Mouse (Mus musculus) neural tube, embryonic 11.5 days (tissue): ENCODE data around the gene Ms4a4c. TPM values are rescaled to one million over a fixed set of nuclear protein-coding genes. Genes with fewer than 3 reads are reported as not detected.

Experiments used
- ATAC-seq: fragments of 200-750 bp; cut with Nextera tagmentation; 2 replicates; pipeline ENCODE4 v1.8.0; 2017; ENCODE audit warnings: moderate number of reproducible peaks, mild to moderate bottlenecking, moderate TSS enrichment, moderate library complexity; ENCODE audit not compliant: insufficient read depth, low FRiP score, low TSS enrichment
- DNase-seq: peaks from one replicate; pipeline ENCODE4 v3.0.0-alpha.2; 2015; ENCODE audit warnings: low spot score
- H3K27ac ChIP-seq: fragments of 300-500 bp; sonication (generic); 2 replicates; pipeline ENCODE4 v1.5.1; 2014; ENCODE audit warnings: low read depth, mild to moderate bottlenecking, low read length
- H3K27me3 ChIP-seq: fragments of 300-500 bp; sonication (generic); 2 replicates; pipeline ENCODE4 v1.6.1; 2014; ENCODE audit warnings: mild to moderate bottlenecking, low read length, mixed read lengths; ENCODE audit not compliant: control insufficient read depth, insufficient read depth
- H3K36me3 ChIP-seq: fragments of 300-500 bp; sonication (generic); 2 replicates; pipeline ENCODE4 v1.6.1; 2014; ENCODE audit warnings: mild to moderate bottlenecking, low read length, moderate library complexity, mixed read lengths; ENCODE audit not compliant: control insufficient read depth, insufficient read depth
- H3K4me1 ChIP-seq: fragments of 300-500 bp; sonication (generic); 2 replicates; pipeline ENCODE4 v1.6.1; 2014; ENCODE audit warnings: low read length, mixed read lengths; ENCODE audit not compliant: control insufficient read depth, insufficient read depth
- H3K4me2 ChIP-seq: fragments of 300-500 bp; sonication (generic); 2 replicates; pipeline ENCODE4 v1.6.1; 2014; ENCODE audit warnings: low read depth, mild to moderate bottlenecking, moderate library complexity
- H3K4me3 ChIP-seq: fragments of 300-500 bp; sonication (generic); 2 replicates; pipeline ENCODE4 v1.5.1; 2014; ENCODE audit warnings: low read depth, low read length
- H3K9ac ChIP-seq: fragments of 300-500 bp; sonication (generic); 2 replicates; pipeline ENCODE4 v1.6.1; 2014; ENCODE audit warnings: mild to moderate bottlenecking, low read length
- H3K9me3 ChIP-seq: fragments of 300-500 bp; sonication (generic); 2 replicates; pipeline ENCODE4 v1.6.1; 2016; ENCODE audit warnings: low read length; ENCODE audit not compliant: control insufficient read depth
- WGBS: fragments of 180-500 bp; shearing (Covaris S2); extraction: QIAGEN DNeasy Blood & Tissue Kit; methylation state at CpG from one replicate; pipeline ENCODE4 v1.1.7; 2014; 5-methylcytosine and 5-hydroxymethylcytosine counted together
- polyA plus RNA-seq: library from polyadenylated mRNA; unstranded; fragments of >200 nt; fragmentation: Nextera tagmentation; extraction: Ambion mirVana; gene quantifications from 2 replicates; pipeline ENCODE4 v1.2.1, GENCODE M21; 2014

Gene Ms4a4c
- polyA plus RNA-seq: 0.17 TPM in 1 of 2 replicates, not detected in the other

- ATAC-seq: no peak
- H3K4me1 ChIP-seq: no peaks in the 10 kb centered on the region
- H3K27me3 ChIP-seq: no peaks in the 10 kb centered on the region
- H3K27ac ChIP-seq: no peak within 1 kb of the TSS
- H3K4me2 ChIP-seq: no peak within 1 kb of the TSS
- DNase-seq: no peak
- WGBS: 92% methylated on average over 3 of the region's 3 CpGs
- H3K9me3 ChIP-seq: no peaks in the 10 kb centered on the region
- H3K36me3 ChIP-seq: no peaks in the 10 kb centered on the region
- H3K4me3 ChIP-seq: no peak within 1 kb of the TSS
- no peak within 1 kb of the TSS for H3K9ac ChIP-seq
These were observed at the start of gene Ms4a4c for GRCm38 (mm10) chr19:11404527-11404926. Gene Ms4a4c, plus strand, starts transcription at chr19:11404770.

GRCm38 (mm10) chr19:11355730-11356129, 48.8 kb upstream of the Ms4a4c start:
- no peak for DNase-seq
- ATAC-seq: no peak
- no peak overlapping the region for H3K4me2 ChIP-seq
- H3K9me3 ChIP-seq: no peaks in the 10 kb centered on the region
- 87% methylated on average over 7 of the region's 7 CpGs for WGBS
- no peaks in the 10 kb centered on the region for H3K4me1 ChIP-seq
- no peaks in the 10 kb centered on the region for H3K27me3 ChIP-seq
- no peak overlapping the region for H3K27ac ChIP-seq
- H3K4me3 ChIP-seq: no peak overlapping the region
- no peak overlapping the region for H3K9ac ChIP-seq
- no peaks in the 10 kb centered on the region for H3K36me3 ChIP-seq

GRCm38 (mm10) chr19:11360106-11360505, 44.5 kb upstream of the Ms4a4c start:
- no peak for DNase-seq
- Histone ChIP-seq H3K36me3 (no peaks in the 10 kb centered on the region), H3K4me3 (no peak overlapping the region), H3K9ac (no peak overlapping the region), H3K27ac (no peak overlapping the region), H3K4me2 (no peak overlapping the region), H3K4me1 (no peaks in the 10 kb centered on the region), H3K9me3 (no peaks in the 10 kb centered on the region), H3K27me3 (no peaks in the 10 kb centered on the region)
- ATAC-seq: no peak
- WGBS: 66% methylated on average over 3 of the region's 3 CpGs

- Histone ChIP-seq H3K4me2 (no peak overlapping the region), H3K4me3 (no peak overlapping the region), H3K9me3 (no peaks in the 10 kb centered on the region), H3K4me1 (no peaks in the 10 kb centered on the region), H3K27me3 (no peaks in the 10 kb centered on the region), H3K9ac (no peak overlapping the region), H3K36me3 (no peaks in the 10 kb centered on the region), H3K27ac (no peak overlapping the region)
- no peak for DNase-seq
- no peak for ATAC-seq
These were observed 42.6 kb upstream of the Ms4a4c start for GRCm38 (mm10) chr19:11362002-11362401.

- H3K4me3 ChIP-seq: no peak overlapping the region
- no peak for ATAC-seq
- no peaks in the 10 kb centered on the region for H3K9me3 ChIP-seq
- no peak overlapping the region for H3K27ac ChIP-seq
- H3K4me1 ChIP-seq: no peaks in the 10 kb centered on the region
- no peak for DNase-seq
- no peaks in the 10 kb centered on the region for H3K27me3 ChIP-seq
- H3K4me2 ChIP-seq: no peak overlapping the region
- no peak overlapping the region for H3K9ac ChIP-seq
- 87% methylated on average over 3 of the region's 3 CpGs for WGBS
- H3K36me3 ChIP-seq: no peaks in the 10 kb centered on the region
These were observed 36.3 kb upstream of the Ms4a4c start for GRCm38 (mm10) chr19:11368310-11368709.

DNA sequence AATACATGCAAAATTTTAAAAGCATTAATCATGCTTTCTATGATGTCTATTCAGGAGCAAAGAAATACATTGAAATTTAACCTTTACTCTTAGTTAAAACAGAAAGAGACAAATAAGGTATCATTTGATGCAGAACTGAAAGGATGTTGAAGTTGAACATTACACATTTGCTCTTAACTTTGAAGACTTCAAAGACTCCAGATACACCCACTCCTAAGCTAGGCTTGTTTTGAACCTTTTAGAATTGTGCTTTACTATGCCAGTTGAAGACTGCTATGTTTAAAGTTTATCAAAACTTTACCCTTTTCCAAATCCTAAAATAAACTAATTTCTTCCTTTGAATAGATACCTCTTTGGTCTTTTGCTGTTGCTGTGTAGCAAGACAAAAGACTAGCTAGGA, 33.4 kb upstream of the Ms4a4c start:
- H3K27me3 ChIP-seq: no peaks in the 10 kb centered on the region
- H3K4me1 ChIP-seq: no peaks in the 10 kb centered on the region
- H3K27ac ChIP-seq: no peak overlapping the region
- H3K9me3 ChIP-seq: no peaks in the 10 kb centered on the region
- no peak overlapping the region for H3K4me2 ChIP-seq
- H3K4me3 ChIP-seq: no peak overlapping the region
- H3K9ac ChIP-seq: no peak overlapping the region
- DNase-seq (no peak), ATAC-seq (no peak)
- H3K36me3 ChIP-seq: no peaks in the 10 kb centered on the region

GRCm38 (mm10) chr19:11375273-11375672, 29.3 kb upstream of the Ms4a4c start, which contains the start of gene Ms4a4a:
Gene Ms4a4a, plus strand, starts transcription at chr19:11375523.
- DNase-seq: no peak
- H3K36me3 ChIP-seq: no peaks in the 10 kb centered on the region
- no peak within 1 kb of the TSS for H3K9ac ChIP-seq
- H3K27ac ChIP-seq: no peak within 1 kb of the TSS
- H3K4me3 ChIP-seq: no peak within 1 kb of the TSS
- no peaks in the 10 kb centered on the region for H3K9me3 ChIP-seq
- 85% methylated on average over 2 of the region's 2 CpGs for WGBS
- H3K27me3 ChIP-seq: no peaks in the 10 kb centered on the region
- H3K4me2 ChIP-seq: no peak within 1 kb of the TSS
- H3K4me1 ChIP-seq: no peaks in the 10 kb centered on the region
- ATAC-seq: no peak

- Histone ChIP-seq H3K36me3 (no peaks in the 10 kb centered on the region), H3K27ac (no peak overlapping the region), H3K4me2 (no peak overlapping the region), H3K9ac (no peak overlapping the region), H3K4me3 (no peak overlapping the region), H3K27me3 (no peaks in the 10 kb centered on the region), H3K9me3 (no peaks in the 10 kb centered on the region), H3K4me1 (no peaks in the 10 kb centered on the region)
- WGBS: 80% methylated on average over 2 of the region's 2 CpGs
- DNase-seq: no peak
- no peak for ATAC-seq
These were observed 28.2 kb upstream of the Ms4a4c start for GRCm38 (mm10) chr19:11376399-11376798.

GRCm38 (mm10) chr19:11387109-11387508, 17.5 kb upstream of the Ms4a4c start:
- H3K27me3 ChIP-seq: no peaks in the 10 kb centered on the region
- no peak for ATAC-seq
- DNase-seq: no peak
- no peak overlapping the region for H3K27ac ChIP-seq
- no peaks in the 10 kb centered on the region for H3K9me3 ChIP-seq
- H3K4me1 ChIP-seq: no peaks in the 10 kb centered on the region
- no peak overlapping the region for H3K4me2 ChIP-seq
- 83% methylated on average over 2 of the region's 2 CpGs for WGBS
- no peak overlapping the region for H3K4me3 ChIP-seq
- no peaks in the 10 kb centered on the region for H3K36me3 ChIP-seq
- no peak overlapping the region for H3K9ac ChIP-seq
